Mouse (Mus musculus) limb, embryonic 14.5 days (tissue): ENCODE data around the gene Gpr142. TPM values are rescaled to one million over a fixed set of nuclear protein-coding genes. Genes with fewer than 3 reads are reported as not detected.

Source experiments
- ATAC-seq: fragments of 200-750 bp; cut with Nextera tagmentation; 2 replicates; pipeline ENCODE4 v1.8.0; 2017; ENCODE audit warnings: low read depth, moderate number of reproducible peaks, moderate TSS enrichment; ENCODE audit not compliant: low FRiP score
- DNase-seq: peaks from one replicate; pipeline ENCODE4 v3.0.0-alpha.2; 2015; ENCODE audit warnings: low spot score
- H3K27ac ChIP-seq: fragments of 300-500 bp; sonication (generic); replicated peaks from 2 replicates; pipeline ENCODE4 v1.5.1; 2014; ENCODE audit warnings: low read depth, mild to moderate bottlenecking, low read length, moderate library complexity, mixed read lengths
- H3K27me3 ChIP-seq: fragments of 300-500 bp; sonication (generic); 2 replicates; pipeline ENCODE4 v1.6.1; 2014; ENCODE audit warnings: low read length, mixed read lengths; ENCODE audit not compliant: control insufficient read depth, insufficient read depth
- H3K36me3 ChIP-seq: fragments of 300-500 bp; sonication (generic); 2 replicates; pipeline ENCODE4 v1.6.1; 2014; ENCODE audit warnings: mild to moderate bottlenecking, low read length, moderate library complexity, mixed read lengths; ENCODE audit not compliant: control insufficient read depth, insufficient read depth
- H3K4me1 ChIP-seq: fragments of 300-500 bp; sonication (generic); 2 replicates; pipeline ENCODE4 v1.6.1; 2014; ENCODE audit warnings: antibody characterized with exemption, low read length, mixed read lengths; ENCODE audit not compliant: control insufficient read depth, insufficient read depth
- H3K4me2 ChIP-seq: fragments of 300-500 bp; sonication (generic); replicated peaks from 2 replicates; pipeline ENCODE4 v1.6.1; 2014; ENCODE audit warnings: low read depth, mild to moderate bottlenecking, low read length, moderate library complexity; ENCODE audit not compliant: severe bottlenecking
- H3K4me3 ChIP-seq: fragments of 300-500 bp; sonication (generic); replicated peaks from 2 replicates; pipeline ENCODE4 v1.5.1; 2014; ENCODE audit warnings: low read length
- H3K9ac ChIP-seq: fragments of 300-500 bp; sonication (generic); 2 replicates; pipeline ENCODE4 v1.6.1; 2014; ENCODE audit warnings: mild to moderate bottlenecking, low read depth, low read length, moderate library complexity; ENCODE audit not compliant: severe bottlenecking
- H3K9me3 ChIP-seq: fragments of 300-500 bp; sonication (generic); 2 replicates; pipeline ENCODE4 v1.6.1; 2016; ENCODE audit warnings: low read length; ENCODE audit not compliant: control insufficient read depth
- POLR2A ChIP-seq: fragments of 200-500 bp; IDR thresholded peaks from 2 replicates; pipeline ENCODE4 v1.8.0; 2012; ENCODE audit warnings: inconsistent platforms, mild to moderate bottlenecking, moderate library complexity, borderline replicate concordance; ENCODE audit not compliant: insufficient read depth, insufficient read length; ENCODE audit errors: extremely low read depth
- WGBS: fragments of 180-500 bp; shearing (Covaris S2); extraction: QIAGEN DNeasy Blood & Tissue Kit; methylation state at CpG from one replicate; pipeline ENCODE4 v1.1.7; 2014; 5-methylcytosine and 5-hydroxymethylcytosine counted together
- polyA plus RNA-seq, 2 experiments: library from polyadenylated mRNA; depleted of rRNA in 1 of 2; stranded (reverse) in 1 of 2; unstranded in 1 of 2; fragments of >200 nt; fragmentation: Nextera tagmentation in 1 of 2; extraction: Ambion mirVana in 1 of 2; gene quantifications; 2 replicates each; pipeline versions ENCODE4 v1.2.1 to v1.2.3; 2012 to 2014

Gpr142 gene
- polyA plus RNA-seq, 2 experiments: not detected

DNA sequence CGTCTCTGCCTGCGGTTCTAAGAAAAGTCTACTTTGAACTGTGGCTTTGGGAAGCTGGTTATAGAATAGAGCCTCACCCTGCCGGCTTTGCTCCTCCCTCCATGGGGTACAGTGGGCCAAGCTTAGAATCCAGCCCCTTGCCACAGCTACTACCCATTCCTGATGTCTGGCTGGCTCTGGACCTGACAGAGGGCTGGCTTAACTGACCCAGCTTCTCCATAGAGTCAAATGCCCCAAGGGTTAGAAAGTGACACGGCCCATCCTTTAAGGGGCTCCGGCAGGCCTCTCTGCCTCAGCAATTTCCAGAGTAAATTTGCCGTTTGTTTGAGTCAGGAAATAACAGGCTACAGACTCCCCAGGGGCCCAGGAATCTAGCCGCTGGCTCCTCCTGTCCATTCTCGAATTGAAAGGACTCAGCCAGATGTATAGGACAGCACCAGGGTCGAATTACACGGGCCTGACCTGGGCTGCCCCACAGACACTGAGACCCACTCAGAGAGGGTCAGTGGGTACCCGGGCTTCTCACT is 24.5 kb downstream of the Gpr142 start:
- DNase-seq (peak; percentile 45), ATAC-seq (peak; percentile 54)
- Histone ChIP-seq H3K27me3 (no peaks in the 10 kb centered on the region), H3K9ac (no peak overlapping the region), H3K4me3 (no peak overlapping the region), H3K27ac (peak overlapping the region; percentile 56), H3K36me3 (no peaks in the 10 kb centered on the region), H3K4me1 (peaks cover 14% of the 10 kb centered on the region), H3K4me2 (peak overlapping the region; percentile 29; the same call in 1 of the 2 replicates), H3K9me3 (no peaks in the 10 kb centered on the region)
- WGBS: 1% methylated on average over 11 of the region's 11 CpGs
- no peak for TF ChIP-seq POLR2A

DNA sequence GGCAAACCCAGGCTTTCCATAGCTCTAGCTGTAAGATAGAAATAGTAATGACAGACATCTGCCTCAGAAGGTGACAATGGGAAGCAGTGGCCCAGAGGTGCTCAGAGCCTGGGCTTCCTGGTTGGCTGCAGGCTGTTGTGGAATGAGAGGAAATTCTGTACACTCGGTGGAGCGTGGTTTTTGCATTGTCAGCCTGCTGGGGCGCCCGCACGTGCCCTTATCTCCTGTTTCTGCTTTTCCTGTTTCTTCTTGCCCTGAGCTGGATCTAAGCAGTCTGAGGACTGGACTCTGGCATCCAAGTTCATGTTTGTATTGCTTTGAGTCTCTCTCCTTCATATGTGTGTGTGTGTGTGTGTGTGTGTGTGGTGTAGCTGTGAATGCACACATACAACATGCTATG is 28.0 kb downstream of the Gpr142 start:
- H3K27ac ChIP-seq: no peak overlapping the region
- ATAC-seq (no peak), DNase-seq (no peak)
- no peak overlapping the region for H3K4me3 ChIP-seq
- H3K9me3 ChIP-seq: no peaks in the 10 kb centered on the region
- H3K9ac ChIP-seq: no peak overlapping the region
- no peak for TF ChIP-seq POLR2A
- H3K36me3 ChIP-seq: no peaks in the 10 kb centered on the region
- no peaks in the 10 kb centered on the region for H3K27me3 ChIP-seq
- peaks cover 39% of the 10 kb centered on the region for H3K4me1 ChIP-seq
- 72% methylated on average over 5 of the region's 5 CpGs for WGBS
- no peak overlapping the region for H3K4me2 ChIP-seq

DNA sequence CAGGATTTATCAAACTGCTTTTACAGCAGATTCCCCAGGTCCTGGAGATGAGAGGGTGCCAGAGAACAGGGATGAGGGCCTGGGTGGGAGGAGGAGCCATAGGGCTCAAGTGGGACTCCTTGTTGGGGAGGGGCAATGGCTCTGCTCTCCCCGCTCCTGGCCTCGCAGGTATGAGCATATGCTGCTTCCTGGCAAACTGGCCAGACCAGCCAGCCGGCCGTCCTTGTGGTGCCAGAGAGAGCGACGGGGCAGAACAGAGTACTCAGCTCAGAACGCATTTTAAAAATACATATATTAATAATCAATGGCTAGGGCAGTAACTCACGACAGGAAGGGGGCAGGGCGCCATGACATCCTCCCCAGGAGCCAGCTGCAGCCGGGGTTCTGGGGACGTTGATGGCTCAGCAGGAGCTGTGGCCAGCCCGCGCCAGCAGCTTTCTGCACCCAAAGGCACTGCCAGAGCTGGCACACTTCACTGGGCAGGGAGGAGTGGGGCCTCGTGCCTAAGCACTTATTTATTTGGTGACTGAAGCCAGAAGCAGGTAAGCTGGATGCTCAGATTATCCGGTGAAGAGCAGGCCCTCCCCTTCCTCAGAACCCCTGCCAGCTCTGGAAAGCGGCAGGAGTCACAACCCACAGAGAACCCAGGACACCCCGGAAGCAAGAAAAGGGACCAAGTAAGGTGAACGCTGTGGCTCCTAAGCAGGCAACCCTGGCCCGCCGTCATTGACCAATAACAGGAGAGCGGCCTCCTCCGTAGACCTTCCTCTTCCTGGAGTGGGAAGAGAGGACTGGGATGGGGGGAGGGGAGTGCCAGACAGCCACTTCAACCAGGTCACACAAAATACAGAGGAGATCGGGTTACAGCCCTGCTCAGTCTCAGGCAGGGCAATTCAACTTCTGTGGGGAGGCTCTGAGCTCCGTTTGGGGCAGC is 31.0 kb downstream of the Gpr142 start:
- DNase-seq (peak; percentile 75), ATAC-seq (peak; percentile 93)
- TF ChIP-seq POLR2A: no peak
- Histone ChIP-seq H3K9ac (peak overlapping the region; percentile 54), H3K4me3 (peak overlapping the region; percentile 26), H3K4me1 (peaks cover 24% of the 10 kb centered on the region), H3K4me2 (peak overlapping the region; percentile 62), H3K36me3 (no peaks in the 10 kb centered on the region), H3K27ac (peak overlapping the region; percentile 88), H3K9me3 (no peaks in the 10 kb centered on the region), H3K27me3 (no peaks in the 10 kb centered on the region)
- WGBS: 4% methylated on average over 24 of the region's 24 CpGs

DNA sequence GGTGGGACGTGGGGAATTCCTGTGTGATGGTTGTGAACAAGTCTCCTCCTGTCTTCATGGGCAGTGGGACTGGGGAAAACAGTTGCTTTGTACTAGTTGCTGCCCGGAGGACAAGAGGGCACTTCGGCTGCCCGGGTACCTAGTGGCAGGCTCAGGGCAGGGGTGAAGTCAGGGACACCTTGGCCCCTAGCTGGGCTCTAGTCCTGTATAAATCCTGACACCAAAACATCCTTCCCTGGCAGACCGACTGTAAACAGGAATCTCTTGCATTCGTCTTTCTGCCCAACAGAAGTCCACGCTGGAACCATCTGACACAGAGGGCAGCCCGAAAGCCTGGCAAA is 31.7 kb downstream of the Gpr142 start:
- Histone ChIP-seq H3K9me3 (no peaks in the 10 kb centered on the region), H3K9ac (peak overlapping the region; percentile 54; the same call in 1 of the 2 replicates), H3K27me3 (no peaks in the 10 kb centered on the region), H3K27ac (peak overlapping the region; percentile 88), H3K36me3 (no peaks in the 10 kb centered on the region), H3K4me2 (peak overlapping the region; percentile 62), H3K4me1 (peaks cover 24% of the 10 kb centered on the region), H3K4me3 (peak overlapping the region; percentile 26)
- DNase-seq (no peak), ATAC-seq (no peak)
- no peak for TF ChIP-seq POLR2A
- 11% methylated on average over 8 of the region's 8 CpGs for WGBS

DNA sequence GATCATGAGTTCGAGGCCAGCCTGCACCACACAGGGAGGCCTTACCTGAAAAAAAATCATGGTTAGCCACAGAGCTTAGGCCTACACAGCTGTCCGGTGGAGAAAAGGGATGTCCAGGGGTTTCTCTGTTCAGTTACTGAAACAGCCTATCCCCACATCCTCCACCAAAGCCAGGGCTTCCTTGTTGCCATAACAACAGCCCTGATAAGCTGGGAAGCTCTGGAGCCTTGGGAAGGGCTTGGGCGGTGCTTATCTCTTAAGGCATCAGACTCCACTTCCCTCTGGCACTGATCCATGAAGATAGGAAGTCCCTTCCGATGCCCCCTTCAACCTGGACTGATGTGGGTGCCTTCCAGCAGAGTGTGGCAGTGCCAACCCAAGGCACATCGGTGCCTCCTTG is 34.4 kb downstream of the Gpr142 start:
- Histone ChIP-seq H3K27me3 (no peaks in the 10 kb centered on the region), H3K4me1 (peaks cover 24% of the 10 kb centered on the region), H3K4me2 (no peak overlapping the region), H3K4me3 (no peak overlapping the region), H3K36me3 (no peaks in the 10 kb centered on the region), H3K27ac (no peak overlapping the region), H3K9me3 (no peaks in the 10 kb centered on the region), H3K9ac (no peak overlapping the region)
- TF ChIP-seq POLR2A: no peak
- ATAC-seq (no peak), DNase-seq (no peak)
- WGBS: 67% methylated on average over 5 of the region's 5 CpGs
